Mouse (Mus musculus): ENCODE measurements at regions not wholly inside any gene's neighbourhood (a gene's known extent, or its start where the extent isn't known, plus 50 kb on each side); places are given as distances from the start of the nearest gene placed in this dataset.

DNA sequence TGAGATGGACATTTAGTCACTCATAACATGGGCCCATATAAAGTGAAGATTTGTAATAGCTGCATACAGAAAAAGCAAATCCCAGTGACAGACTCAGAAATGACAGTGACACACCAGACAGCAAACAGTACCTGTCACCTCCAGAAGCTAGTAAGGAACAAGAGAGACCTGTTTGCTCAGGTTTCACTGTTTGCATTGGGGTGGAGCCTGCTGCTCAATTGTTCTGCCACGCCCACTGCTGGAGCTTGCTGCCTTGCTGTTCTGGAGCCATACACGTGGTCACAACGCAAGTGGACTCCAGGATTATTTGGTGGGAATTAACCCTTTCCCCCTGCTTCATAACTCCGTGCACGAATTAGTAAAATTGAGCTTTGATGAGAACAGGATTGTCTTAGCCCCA, 783.2 kb upstream of the Chordc1 start:
- TF ChIP-seq CTCF (conservative IDR thresholded peaks at IDR 0.05; ENCODE audit: insufficient read depth, insufficient read length, low read depth, low read length) (no peak), POLR2A (IDR thresholded peaks at IDR 0.05; ENCODE audit: low read depth, low read length) (no peak)
